Mouse (Mus musculus) retina, postnatal 7 days (tissue): ENCODE data around the gene Adgrg3.
A peak's percentile ranks its signal among the peaks of the same experiment; 100 is the strongest.

ENCODE experiments used
- DNase-seq: peaks from one replicate; pipeline ENCODE4 v3.0.0-alpha.2; 2012; ENCODE audit warnings: low read depth, low spot score

Adgrg3 gene

DNA sequence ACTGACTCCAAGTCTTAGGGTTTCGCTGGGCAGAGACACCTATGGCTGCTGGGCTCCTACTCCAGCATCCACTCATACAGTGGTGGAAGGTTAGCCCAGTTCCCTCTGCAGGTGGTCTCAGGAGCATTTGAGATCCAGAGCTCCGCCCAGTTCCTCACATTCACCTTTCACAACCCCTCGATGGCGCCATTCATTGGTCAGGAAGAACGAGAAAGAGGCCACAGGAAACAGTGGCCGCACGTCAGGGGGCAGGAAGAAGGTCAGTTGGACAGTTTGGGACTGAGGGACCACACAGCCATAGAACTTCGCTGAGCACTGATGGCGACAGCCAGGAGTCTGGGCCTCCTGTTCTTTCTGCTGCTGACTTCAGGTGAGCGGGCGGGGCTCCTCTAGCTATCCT, at the start of gene Adgrg3:
Gene Adgrg3 (plus strand): TSS at position 242 of the 400 bp plus-strand sequence.
- no peak for DNase-seq

DNA sequence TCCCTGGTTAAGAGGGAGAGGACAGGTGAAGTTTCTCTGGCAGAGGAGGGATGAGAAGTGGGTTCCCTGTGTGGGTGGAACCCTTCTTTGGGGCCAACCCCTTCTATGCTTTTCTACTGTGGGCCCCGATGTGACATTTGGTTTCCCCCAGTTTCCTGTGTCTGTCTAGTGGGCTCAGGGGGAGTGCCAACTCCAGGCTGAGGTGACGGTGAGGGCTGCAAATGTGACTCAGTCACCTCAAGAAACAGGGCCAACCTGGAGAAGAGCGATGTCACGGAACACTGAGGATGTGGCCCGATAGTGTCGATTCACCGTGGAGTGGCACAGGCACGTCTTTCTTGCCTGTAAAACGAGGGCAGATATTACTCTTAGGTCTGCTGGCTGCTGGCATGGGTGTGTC, 44.2 kb upstream of the Adgrg3 start:
- no peak for DNase-seq

DNA sequence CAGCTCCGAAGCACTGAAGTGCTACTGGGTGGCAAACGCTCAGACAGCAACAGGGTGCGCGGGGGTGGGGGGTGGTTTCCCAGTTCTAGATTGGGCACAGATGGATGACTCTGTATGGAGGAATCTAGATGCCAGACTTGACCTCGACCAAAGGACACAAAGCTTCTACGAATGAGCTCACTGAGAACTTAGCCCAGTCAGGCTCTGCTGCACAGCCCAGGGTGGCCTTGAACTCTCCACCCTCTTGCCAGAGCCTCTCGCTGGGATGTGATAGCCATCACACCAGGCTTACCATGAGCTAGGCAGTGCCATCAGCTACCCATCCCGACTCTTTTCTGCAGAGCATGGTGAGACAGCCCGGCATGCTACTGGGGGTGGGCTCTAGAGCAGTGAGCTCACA, 43.7 kb upstream of the Adgrg3 start:
- DNase-seq, result no peak

DNA sequence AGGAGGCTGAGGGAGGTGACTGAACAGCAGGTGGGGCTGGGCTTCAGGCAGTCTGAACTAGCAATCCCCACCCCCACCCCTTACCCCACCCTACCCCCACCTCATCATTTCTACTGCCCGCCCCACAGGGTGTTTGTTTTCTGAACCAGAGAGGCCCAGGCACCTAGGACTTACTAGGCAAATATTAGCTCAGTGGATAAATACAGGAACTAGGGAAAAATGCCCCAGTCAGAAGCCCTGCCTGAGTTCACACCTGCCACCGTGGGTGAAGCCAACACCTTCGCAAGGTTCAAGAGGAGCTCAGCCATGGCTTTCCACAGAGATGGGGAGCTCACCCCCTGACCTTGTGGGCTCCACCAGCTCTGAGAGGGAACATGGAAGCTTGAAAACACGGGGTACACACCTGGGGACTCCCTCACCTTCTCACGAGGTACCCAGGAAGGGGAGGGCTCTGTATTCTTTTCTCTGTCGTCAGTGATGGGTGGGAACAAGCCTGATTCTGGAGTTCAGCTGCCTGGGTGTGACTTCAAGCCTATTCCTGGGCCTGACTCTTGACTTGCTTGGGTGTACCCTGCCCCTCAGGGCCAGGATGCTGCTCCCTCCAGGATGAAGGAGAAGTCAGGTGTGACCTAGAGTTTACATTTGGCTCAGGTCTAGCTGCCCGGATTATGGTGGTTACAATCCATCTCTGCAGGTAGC, 42.9 kb upstream of the Adgrg3 start, which contains the start of gene Adgrg1:
Gene Adgrg1 (plus strand): TSS at position 285 of the 699 bp plus-strand sequence.
- DNase-seq, result no peak

DNA sequence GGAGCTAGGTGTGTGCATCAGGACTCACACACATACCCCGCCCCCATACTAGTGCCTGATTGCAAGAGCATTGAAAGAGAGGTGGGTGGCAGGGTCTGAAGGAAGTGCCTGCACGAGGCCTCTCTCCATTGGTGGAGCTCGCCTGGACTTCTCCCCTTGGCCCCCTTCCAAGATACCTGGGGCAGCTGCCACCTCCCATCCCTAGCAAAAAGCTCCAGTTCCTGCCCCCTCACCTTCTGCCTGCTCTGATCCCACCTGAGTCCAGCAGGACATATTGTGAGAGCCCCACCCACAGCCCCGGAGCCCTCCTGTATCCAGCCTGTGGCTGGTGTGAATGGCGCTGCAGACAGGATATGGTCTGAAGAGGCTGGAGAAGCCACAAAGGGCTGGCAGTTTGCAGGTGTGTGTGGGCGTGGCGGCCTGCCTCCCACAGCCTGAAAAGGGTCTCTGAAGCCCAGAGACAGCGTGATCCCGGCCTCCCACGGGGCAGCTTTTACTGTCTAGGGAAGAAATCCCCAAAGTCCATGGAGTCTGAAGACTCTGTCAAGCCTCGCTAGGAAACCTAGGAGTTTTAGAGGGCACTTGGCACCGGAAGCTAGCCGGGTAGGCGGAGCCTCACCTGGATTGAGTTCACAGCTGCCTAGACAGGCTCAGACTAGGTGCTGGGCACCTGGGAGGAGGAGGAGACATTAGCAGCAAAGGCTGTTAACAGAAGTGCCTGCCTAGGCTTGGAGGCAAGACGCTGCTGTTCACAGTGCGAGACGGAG, 40.7 kb upstream of the Adgrg3 start:
- no peak for DNase-seq

DNA sequence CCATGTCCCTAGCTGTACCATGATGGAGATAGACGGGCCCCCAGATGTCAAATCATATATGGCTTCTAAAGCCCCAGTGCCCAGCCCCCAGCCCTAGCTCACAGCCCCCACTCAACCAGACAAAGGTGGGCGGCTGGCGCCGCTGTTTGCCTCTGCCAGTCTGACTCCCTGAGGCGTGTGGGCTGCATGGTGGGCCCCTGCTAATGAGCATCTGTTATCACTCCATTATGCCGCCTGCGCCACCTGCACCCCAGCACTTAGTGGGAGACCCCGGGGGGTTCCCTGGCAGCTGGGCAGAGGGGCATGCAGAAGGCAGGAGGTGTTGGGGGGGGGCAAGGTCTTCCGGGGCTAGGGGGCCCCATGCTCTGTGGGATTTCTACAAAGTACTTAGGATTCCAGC, 39.4 kb upstream of the Adgrg3 start:
- no peak for DNase-seq

DNA sequence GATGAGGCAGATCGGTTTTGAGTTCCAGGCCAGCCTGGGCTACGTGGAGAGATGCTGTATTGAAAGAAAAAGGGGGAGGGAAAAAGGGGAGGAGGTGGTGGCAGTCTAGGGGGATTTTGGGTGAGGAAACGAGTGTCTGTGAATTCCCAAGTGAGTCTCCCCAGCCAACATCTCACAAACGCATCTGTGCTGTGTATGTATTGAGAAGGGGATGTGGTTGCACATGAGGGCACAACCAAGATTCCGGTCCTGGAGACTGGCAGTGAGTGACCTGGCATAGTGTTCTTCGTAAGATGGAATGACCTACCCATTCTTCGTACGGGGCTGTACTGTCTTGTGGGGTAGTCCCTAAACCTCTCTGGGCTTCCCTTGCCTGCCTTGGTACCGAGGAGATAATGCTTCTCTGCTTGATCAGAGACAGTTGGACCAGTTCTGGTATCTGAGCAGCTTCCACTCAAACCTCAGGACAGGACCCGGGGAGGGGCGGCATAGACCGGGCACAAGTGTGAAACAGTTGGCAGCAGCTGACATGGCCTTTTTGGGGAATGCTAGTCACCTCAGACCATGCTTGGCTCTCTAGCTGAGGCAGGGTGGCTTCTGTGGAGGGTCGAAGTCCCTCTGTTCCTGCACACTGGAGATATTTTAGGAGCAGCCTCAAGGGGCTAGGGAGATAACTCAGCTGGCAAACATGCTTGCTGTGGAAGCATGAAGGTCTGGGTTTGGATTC, 38.7 kb upstream of the Adgrg3 start:
- DNase-seq, result no peak

DNA sequence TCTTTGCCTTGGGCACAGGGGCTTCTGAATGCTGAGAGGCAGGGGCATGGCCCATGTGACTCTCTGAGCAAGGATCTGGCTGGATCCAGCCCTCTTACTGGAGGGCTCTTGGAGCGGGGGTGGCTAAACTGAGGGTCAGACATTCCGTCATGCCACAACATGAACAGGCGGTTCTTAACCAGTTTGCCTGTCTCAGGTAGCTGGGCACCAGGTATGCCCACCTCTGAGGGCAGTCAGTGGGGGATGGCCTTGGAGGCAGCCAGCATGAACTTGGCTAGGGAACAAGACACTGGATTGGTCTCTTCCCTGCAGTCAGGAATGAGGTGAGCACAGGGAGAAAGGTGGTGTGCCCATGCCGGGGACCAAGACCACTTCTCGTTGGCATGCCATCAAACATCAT, 37.3 kb upstream of the Adgrg3 start:
- no peak for DNase-seq

DNA sequence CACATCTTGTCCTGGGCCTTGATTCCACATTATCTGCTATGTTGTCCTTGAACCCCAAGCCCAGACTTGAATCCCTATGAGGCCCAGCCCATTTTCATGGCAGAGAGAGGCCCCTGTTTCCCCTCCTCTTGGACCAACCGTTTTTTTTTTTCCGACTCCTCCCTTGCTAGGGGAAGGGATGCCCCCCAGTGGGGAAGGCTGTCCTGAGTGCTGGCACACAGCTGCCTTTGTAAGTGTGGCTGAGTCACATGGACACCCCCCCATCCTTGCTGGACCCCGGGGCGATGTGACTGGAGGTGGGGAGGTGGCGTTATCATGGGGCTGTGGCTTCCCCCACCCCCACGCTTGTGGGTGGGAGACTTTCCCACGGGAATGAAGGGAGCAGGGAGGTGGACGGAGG, 36.5 kb upstream of the Adgrg3 start:
- DNase-seq, result no peak

DNA sequence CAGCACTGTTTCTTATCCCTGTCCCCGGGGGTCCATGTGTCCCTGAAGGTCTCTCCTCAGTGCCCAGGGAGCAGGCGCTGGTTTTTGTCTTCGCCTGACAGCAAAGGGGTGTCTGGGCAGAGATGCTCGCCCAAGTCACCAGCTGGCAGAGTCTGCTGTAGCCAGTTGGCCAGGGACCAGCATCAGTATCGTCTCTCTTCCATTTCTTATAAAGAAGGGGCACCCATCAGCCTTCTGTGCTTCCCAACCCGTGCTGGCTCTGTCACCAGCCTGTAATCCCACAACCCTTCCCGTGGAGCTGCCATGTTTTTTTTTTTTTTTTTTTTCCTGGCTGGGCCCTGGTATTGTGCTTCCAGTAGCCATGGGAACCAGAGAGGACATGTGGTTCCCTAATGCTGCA, 35.6 kb upstream of the Adgrg3 start:
- DNase-seq, result no peak

DNA sequence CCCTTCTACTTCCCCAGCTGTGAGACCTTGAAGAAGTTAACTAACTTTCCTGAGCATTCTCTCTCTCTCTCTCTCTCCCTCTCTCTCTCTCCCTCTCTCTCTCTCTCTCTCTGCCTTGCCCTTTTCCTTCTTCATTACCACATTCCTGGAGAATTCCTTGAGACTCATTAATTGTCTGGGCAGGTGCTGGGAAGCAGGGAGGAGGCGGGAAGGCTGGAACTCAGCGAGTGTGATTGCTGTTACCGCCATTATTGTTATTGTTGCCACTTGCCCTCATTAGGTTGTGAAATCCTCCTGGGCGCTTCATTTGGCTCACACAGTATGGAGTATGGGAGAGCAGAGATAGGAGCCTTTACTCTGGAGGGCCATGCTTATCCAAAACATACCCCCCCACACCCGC, 34.3 kb upstream of the Adgrg3 start:
- DNase-seq, result no peak

DNA sequence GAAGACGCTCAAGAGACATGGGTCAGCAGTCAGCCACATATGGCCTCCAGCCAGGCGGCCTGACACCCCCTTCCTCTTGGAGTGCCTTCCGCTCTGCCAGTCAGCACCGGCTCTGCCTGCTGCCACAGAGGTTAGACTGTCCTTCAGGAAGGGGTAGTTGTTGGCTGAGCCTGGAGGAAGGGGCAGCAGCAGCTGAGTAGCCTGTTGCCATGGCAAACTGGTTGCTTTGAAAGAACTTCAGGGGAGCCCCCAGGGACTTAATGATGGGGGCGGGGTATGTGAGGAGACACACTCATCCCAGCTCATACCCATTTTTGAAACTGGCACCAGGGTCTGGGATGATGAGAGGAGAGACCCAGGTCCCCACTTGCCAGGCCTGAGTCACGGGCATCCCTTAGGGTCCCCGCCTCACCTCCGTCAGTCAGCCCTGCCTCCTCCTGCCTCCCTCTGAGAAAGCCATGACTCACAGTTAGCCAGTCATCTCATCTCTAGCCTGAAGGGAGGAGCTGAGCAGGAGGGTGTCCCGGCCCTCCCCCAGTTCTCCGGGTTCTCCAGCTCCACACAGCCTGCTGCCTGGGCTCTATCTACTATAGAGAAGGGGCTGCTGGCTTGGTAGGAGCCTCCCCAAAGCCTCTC, 33.5 kb upstream of the Adgrg3 start:
- no peak for DNase-seq

DNA sequence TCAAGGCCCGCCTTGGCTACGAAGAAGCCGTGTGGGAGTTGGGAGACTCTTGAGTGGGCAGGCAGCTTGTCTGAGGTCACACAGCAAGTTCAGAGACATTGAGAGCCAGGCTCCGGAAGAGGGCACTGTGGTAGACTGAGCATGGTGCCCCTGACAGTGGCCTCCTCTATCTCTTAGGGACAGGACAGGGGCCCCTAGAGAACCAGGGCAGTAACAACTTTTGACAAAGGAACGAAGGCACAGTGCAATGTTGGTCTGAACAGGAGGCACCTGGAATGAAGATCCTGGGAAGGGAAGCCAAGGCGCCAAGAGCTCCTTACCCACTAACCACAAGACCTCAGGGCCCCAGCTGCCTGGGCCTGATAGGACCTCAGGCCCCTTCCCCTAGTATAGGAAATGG, 32.5 kb upstream of the Adgrg3 start:
- no peak for DNase-seq

DNA sequence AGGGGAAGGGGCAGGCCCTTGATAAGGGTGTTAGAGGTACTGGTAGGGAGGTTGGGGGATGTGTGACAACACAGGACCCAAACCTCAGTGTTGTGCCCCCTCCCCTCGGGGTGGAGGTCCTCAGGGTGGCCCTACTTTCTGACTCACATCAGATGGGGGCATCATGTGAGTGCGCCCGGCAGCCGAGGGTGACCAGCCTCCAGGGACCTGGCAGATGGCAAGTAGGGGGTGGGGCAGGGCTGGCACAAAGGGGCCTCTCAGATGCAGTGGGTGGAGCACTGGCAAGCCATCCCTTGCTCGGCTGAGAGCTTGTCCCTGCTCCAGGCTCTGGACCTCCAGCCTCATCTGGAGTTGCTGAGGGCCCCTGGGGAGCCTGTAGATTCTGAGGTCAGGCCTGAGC, 30.8 kb upstream of the Adgrg3 start:
- DNase-seq, result peak; percentile 33

DNA sequence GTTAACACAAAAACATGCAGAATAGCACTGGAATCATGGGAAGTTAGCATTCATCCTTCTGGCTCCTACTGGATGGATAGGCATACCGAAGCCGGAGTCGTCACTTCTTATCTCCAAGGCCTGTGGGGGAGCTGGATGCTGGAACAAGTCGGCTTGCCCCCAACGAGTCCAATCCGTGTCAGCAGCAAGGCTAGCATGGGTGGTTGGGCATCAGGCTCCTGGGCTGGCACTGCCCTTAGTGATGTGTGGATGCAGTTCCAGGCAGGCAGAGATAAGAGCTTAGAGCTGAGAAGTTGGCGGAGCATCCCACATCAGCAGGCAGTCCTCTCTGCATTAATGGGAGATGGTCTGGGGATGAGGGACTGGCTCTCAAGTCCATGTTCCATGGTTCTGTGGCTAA, 29.9 kb upstream of the Adgrg3 start:
- DNase-seq, result no peak

DNA sequence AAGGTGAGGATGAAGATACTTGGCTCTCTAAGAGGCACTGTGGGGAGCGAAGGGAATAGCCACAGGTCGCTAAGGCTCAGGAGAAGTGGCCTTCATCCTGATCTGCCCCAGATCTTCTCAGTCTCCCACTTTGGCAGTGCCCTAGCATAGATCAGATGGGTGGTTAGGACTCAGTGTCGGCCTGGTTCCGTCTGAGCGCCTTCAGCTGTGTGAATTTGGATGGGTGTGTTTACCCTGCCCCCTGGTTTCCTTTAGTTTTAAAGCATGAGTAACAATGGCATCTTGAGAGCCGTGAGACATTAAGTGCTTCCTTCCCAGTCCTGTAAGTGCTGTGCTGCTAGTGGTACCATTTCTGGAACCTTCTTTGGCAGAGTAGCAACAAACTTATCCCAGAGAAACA, 28.9 kb upstream of the Adgrg3 start:
- DNase-seq, result no peak

DNA sequence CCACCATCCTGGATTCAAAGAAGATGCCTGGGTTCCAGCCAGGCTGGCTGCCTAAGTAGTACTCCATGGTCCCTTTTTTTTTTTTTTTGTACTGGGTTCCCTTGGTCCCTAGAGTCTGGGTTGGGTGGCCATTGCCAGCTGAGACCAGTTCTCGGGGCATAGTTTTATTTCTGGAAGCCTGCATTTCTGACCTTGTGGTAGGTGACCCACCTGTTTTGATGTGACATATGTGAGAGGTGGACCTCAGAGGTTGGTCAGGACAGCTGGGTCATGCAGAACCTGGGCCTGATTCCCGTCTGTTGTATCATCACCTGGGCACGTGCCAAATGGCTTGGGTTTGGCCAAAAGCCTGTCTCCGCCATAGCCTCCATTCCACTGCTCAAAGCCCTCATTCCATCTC, 27.8 kb upstream of the Adgrg3 start:
- DNase-seq, result no peak

DNA sequence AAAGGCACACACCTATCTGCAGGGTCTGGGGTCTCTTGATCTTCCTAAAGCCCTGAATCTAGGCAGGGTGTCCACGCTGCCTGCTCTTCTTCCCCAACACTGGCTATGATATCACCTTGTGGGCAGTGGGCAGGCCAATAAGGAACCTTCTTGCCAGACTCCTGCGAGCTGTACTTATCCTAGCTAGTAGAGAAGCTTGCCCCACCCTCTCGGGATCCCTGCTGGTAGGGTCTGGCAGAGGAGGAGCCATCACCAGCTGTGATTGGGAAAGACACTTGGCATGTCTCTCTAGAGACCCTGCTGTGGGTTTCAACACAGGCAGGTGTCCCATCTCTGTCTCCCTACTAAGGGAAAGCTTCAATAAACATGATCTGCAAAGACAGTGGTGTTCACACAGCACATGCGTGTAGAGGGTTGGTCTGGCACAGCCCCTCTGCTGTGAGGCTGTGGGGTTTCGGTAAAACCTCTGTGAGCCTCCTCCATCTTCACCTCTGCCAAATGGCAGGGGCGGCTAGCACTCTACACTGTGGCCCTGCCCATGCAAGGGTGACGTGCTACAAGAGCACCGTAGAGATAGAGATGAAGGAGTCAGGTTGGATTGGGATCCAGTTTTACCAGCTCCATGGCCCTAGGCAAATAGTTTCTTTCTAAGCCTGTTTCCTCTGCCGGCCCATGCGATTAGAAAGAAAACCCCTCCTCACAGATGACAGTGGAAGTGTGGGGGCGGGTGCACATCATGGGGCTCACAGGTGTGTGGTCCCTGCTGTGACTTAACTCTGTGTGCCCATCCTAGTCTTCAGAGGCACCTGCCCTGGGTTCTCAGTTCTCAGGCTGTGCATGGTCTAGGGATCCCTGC, 26.7 kb upstream of the Adgrg3 start:
- DNase-seq, result no peak

DNA sequence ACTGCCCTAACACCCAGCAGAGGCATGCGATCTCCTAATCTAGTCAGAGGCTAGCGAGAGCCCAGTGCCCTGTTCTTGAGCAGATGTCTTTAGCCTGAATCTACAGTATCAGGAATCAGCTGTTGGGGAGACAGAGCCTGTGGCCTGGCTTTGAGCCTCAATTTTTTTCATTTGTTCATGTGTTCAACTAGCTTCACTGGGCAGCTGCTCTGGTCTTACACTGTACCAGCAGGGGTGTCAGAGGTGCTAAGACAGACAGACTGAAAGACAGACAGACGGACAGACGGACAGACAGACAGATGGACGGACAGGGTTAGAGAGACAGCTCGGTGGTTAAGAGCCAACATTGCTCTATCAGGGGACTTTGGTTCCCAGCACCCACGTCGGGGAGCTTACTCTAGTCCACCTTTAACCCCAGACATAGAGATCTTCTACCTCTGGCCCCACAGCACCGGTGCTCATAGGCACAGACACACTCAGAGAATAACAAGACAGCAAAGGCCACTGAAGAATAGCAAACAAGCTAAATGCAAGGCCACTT, 26.0 kb upstream of the Adgrg3 start:
- no peak for DNase-seq

DNA sequence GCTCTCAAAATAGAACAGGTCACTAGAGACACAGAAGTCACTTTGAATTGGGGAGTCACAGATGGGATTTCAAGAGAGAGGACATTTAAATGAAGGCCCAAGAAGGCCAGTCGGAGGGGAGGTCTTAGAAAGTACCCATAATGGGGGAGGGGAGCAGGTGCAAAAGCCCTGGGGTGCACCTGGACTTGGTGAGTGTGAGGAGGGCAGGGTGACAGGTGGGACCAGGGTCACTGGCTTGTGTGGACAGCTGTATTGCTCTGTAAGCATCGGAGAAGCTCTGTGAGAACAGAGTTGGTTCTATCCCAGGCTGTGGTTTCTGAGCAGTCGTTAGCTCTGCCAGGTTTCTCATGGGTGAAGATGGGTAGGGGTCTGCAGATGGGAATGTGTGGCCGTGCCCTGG, 25.5 kb upstream of the Adgrg3 start:
- DNase-seq, result no peak

DNA sequence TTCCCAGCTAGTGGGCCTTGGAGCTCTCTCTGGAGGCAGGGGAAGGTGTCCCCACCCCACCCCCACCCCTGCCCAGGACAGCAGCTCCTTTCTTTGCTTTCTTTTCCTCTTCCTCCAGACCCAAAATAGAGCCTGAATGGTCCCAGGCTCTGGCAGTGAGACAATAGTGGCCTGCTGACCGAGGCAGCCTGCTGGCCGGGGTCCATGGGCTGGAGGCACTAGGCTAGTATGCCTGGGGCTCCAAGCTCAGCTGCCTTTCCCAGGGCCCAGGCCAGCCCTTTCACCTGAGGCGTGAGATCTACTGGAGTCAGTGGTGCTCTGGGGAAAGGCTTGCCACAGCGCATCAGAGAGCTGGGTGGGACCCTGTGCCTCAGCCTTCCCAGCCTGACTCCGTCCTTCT, 25.0 kb upstream of the Adgrg3 start:
- DNase-seq, result no peak
